Mouse (Mus musculus) liver, embryonic 14.5 days (tissue): Measurements from ENCODE around the gene Tm2d1. TPM values are rescaled to one million over a fixed set of nuclear protein-coding genes. Genes with fewer than 3 reads are reported as not detected.

Experiments used
- ATAC-seq: fragments of 200-750 bp; cut with Nextera tagmentation; 2 replicates; pipeline ENCODE4 v1.8.0; 2017; ENCODE audit warnings: moderate number of reproducible peaks, mild to moderate bottlenecking, moderate library complexity; ENCODE audit not compliant: insufficient read depth
- DNase-seq, 3 experiments: peaks; one replicate each; pipeline ENCODE4 v3.0.0-alpha.2; 2012 to 2013; ENCODE audit warnings: low read depth in 3 of 3, low spot score in 3 of 3
- H3K27ac ChIP-seq: fragments of 300-500 bp; sonication (generic); 2 replicates; pipeline ENCODE4 v1.5.1; 2014; ENCODE audit warnings: moderate library complexity, mild to moderate bottlenecking, control low read depth, inconsistent platforms
- H3K27me3 ChIP-seq: fragments of 300-500 bp; sonication (generic); 2 replicates; pipeline ENCODE4 v1.6.1; 2014; ENCODE audit warnings: mild to moderate bottlenecking, low read length, moderate library complexity; ENCODE audit not compliant: control insufficient read depth, insufficient read depth
- H3K36me3 ChIP-seq: fragments of 300-500 bp; sonication (generic); replicated peaks from 2 replicates; pipeline ENCODE4 v1.6.1; 2014; ENCODE audit warnings: low read depth; ENCODE audit not compliant: control insufficient read depth, insufficient read depth
- H3K4me1 ChIP-seq, 2 experiments: fragments of 200-500 bp in 1 of 2; fragments of 300-500 bp in 1 of 2; sonication (generic) in 1 of 2; replicated peaks; 2 replicates each; pipeline ENCODE4 v1.6.1; 2012 to 2014; ENCODE audit warnings: antibody characterized with exemption in 1 of 2, inconsistent platforms in 1 of 2, low read length in 1 of 2; ENCODE audit not compliant: control insufficient read depth in 2 of 2, insufficient read depth in 2 of 2
- H3K4me2 ChIP-seq: fragments of 300-500 bp; sonication (generic); 2 replicates; pipeline ENCODE4 v1.6.1; 2014; ENCODE audit warnings: low read depth, mild to moderate bottlenecking, control low read depth, moderate library complexity
- H3K4me3 ChIP-seq, 2 experiments: fragments of 200-500 bp in 1 of 2; fragments of 300-500 bp in 1 of 2; sonication (generic) in 1 of 2; 2 replicates each; pipeline ENCODE4 v1.5.1; 2012 to 2014; ENCODE audit warnings: low read depth in 2 of 2, low read length in 2 of 2, mild to moderate bottlenecking in 2 of 2, control low read depth in 1 of 2, inconsistent platforms in 1 of 2, moderate library complexity in 1 of 2; ENCODE audit not compliant: insufficient read depth in 1 of 2
- H3K9ac ChIP-seq: fragments of 300-500 bp; sonication (generic); replicated peaks from 2 replicates; pipeline ENCODE4 v1.6.1; 2014; ENCODE audit warnings: mild to moderate bottlenecking, control low read depth, moderate library complexity
- H3K9me3 ChIP-seq: fragments of 300-500 bp; sonication (generic); 2 replicates; pipeline ENCODE4 v1.6.1; 2016; ENCODE audit warnings: low read length, mixed read lengths; ENCODE audit not compliant: control insufficient read depth
- CTCF ChIP-seq: IDR thresholded peaks from 2 replicates; pipeline ENCODE4 v1.5.1; 2016; ENCODE audit warnings: antibody characterized with exemption, low read depth, control low read depth
- EP300 ChIP-seq: IDR thresholded peaks from 2 replicates; pipeline ENCODE4 v1.6.1; 2016; ENCODE audit warnings: antibody characterized with exemption, low read depth
- WGBS: fragments of 180-500 bp; shearing (Covaris S2); extraction: QIAGEN DNeasy Blood & Tissue Kit; methylation state at CpG from one replicate; pipeline ENCODE4 v1.1.7; 2014; ENCODE audit not compliant: insufficient replicate concordance; 5-methylcytosine and 5-hydroxymethylcytosine counted together
- polyA plus RNA-seq, 2 experiments: library from polyadenylated mRNA; depleted of rRNA in 1 of 2; stranded (reverse) in 1 of 2; unstranded in 1 of 2; fragments of >200 nt; fragmentation: Nextera tagmentation in 1 of 2; extraction: Ambion mirVana in 1 of 2; gene quantifications; 2 replicates each; pipeline versions ENCODE4 v1.2.1 to v1.2.3; 2012 to 2014

The Tm2d1 gene
- polyA plus RNA-seq, 2 experiments = 9.6 to 30.7 TPM

DNA sequence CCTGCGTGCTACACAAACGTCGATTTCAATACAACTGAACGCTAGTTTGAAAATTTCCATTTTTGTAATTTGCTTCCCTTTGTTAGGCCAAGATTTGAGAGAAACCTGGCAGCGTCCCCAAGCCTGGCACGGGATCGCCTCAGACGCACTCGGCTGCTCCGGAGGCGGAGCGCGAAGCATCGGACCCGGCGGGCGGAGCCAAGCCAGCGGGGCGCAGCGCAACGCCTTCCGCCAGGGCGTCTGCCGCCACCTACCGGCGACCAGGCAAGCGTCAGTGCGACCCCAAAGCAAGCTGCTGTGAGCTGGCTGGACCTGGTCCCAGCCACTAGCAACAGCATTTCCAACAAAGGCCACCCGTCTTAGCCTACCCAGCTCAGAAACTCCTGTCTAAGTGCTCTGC, 60.9 kb downstream of the Tm2d1 start:
- Histone ChIP-seq H3K9me3 (no peaks in the 10 kb centered on the region), H3K36me3 (no peaks in the 10 kb centered on the region), H3K4me2 (peak overlapping the region; percentile 67), H3K4me3 (peak overlapping the region; percentile 30 to 31; a peak in 3 of 4 replicates), H3K9ac (no peak overlapping the region), H3K27me3 (peaks cover 17% of the 10 kb centered on the region), H3K27ac (no peak overlapping the region), H3K4me1 (no peaks in the 10 kb centered on the region; a peak in 1 of 4 replicates)
- TF ChIP-seq EP300 = no peak
- TF ChIP-seq CTCF = peak; percentile 85
- WGBS = under 1% methylated on average over 29 of the region's 29 CpGs
- DNase-seq (peak; percentile 23 to 35 (median 28)), ATAC-seq (peak; percentile 64)

DNA sequence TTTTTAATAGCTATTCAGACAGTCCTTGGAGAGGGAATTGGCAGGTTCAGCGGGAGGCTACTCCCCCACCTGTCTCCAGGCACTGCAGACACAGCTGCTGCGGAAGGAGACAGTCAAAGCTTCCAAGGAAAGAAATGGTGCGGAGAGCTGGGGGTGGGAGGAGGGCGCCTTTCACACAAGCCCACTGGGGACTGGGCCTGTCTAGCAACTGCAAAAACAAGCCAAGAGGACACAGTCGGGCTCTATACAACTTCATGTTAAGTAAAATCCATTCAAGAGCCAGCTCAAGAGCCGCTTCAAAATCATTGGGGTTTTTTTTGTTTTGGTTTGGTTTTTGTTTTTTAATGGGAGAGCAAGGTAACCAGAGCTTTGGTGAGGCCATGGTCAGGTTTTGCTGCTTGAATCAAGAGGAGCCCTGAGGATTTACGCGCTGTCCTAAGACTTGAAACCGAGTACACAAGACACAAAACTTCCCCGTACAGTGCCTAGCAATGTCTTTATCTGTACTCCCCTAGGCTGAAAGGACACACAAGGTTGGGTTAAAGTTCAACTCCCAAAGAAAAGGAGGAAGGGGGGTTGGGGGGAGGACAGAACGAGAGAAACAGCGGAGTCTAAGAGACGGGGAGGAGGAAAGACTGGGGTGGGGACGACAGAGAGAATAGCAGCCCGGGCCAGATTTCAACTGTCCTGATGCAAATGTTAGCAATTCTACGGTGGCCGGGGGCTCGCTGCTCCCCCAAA, 61.6 kb downstream of the Tm2d1 start:
- H3K4me3 ChIP-seq = peak overlapping the region; percentile 30 to 31
- H3K4me2 ChIP-seq = peak overlapping the region; percentile 67
- DNase-seq (no peak), ATAC-seq (no peak)
- no peaks in the 10 kb centered on the region for H3K9me3 ChIP-seq
- H3K9ac ChIP-seq = no peak overlapping the region
- 4% methylated on average over 18 of the region's 18 CpGs for WGBS
- TF ChIP-seq CTCF (no peak), EP300 (no peak)
- H3K27me3 ChIP-seq = peaks cover 17% of the 10 kb centered on the region
- H3K27ac ChIP-seq = no peak overlapping the region
- H3K4me1 ChIP-seq = no peaks in the 10 kb centered on the region; a peak in 1 of 4 replicates
- no peaks in the 10 kb centered on the region for H3K36me3 ChIP-seq

DNA sequence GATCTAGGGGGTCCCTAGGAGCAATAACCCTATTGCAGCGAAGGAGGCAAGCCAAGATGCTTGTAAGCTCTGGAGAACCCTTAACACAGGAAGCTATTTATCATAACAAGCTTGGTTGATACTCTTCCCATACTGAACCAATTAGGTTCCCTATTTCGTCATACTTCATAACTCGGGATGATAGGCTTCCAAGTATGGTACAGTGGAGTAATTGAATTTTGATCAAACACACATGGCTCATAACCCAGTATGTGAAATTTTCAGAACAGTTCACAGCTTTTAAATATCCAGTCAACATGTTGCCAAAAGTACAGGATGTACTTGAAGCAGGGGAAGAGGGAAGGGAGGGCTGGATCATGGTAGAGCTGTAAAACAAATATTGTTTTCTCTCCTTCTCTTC, 64.3 kb downstream of the Tm2d1 start:
- WGBS = 59% methylated on average over 3 of the region's 3 CpGs

DNA sequence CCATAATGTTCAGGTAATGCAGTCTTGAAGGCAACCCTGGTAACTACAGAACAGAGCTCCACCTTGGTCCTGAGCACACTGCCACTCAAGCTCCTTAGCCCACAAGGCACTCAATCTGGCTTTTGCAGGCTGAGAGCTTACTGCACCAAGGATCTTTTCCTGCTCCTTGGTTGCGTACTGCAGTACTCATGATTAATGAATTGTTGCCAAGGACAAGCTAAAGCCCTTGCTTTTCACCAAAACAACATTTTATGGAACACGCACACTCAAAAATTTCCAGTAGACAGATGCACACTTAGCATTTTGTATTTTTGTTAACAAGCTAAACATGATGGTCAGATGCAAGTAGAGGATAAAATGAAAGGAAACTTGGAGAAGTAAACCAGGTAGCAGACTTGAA, 66.0 kb downstream of the Tm2d1 start:
- no peak for DNase-seq
- no peak for ATAC-seq
- peaks cover 17% of the 10 kb centered on the region for H3K27me3 ChIP-seq
- 69% methylated on average over 2 of the region's 2 CpGs for WGBS
- no peaks in the 10 kb centered on the region for H3K9me3 ChIP-seq
- H3K4me3 ChIP-seq = no peak overlapping the region
- no peak for TF ChIP-seq EP300
- no peak for TF ChIP-seq CTCF
- H3K27ac ChIP-seq = no peak overlapping the region
- H3K4me1 ChIP-seq = no peaks in the 10 kb centered on the region; a peak in 1 of 4 replicates
- no peak overlapping the region for H3K4me2 ChIP-seq
- H3K36me3 ChIP-seq = no peaks in the 10 kb centered on the region
- no peak overlapping the region for H3K9ac ChIP-seq

More for the DNA sequence above, 64.3 kb downstream of the Tm2d1 start:
- no peak overlapping the region for H3K27ac ChIP-seq
- no peaks in the 10 kb centered on the region; a peak in 1 of 4 replicates for H3K4me1 ChIP-seq
- DNase-seq (no peak), ATAC-seq (no peak)
- no peak overlapping the region for H3K9ac ChIP-seq
- no peak overlapping the region for H3K4me2 ChIP-seq
- TF ChIP-seq CTCF (no peak), EP300 (no peak)
- peaks cover 17% of the 10 kb centered on the region for H3K27me3 ChIP-seq
- no peaks in the 10 kb centered on the region for H3K9me3 ChIP-seq
- H3K4me3 ChIP-seq = no peak overlapping the region
- H3K36me3 ChIP-seq = no peaks in the 10 kb centered on the region

Other genes with a start within 250 kb of the Tm2d1 start
- 0.65 and 1.1 TPM in 2 replicates for gene Patj, start 12.5 kb upstream of the Tm2d1 start, polyA plus RNA-seq (2012; rRNA removed)
- 1.4 and 1.6 TPM in 2 replicates for gene Patj, start 12.5 kb upstream of the Tm2d1 start, polyA plus RNA-seq (2014; fragmentation: Nextera tagmentation; extraction: Ambion mirVana)